Mouse (Mus musculus) lung, postnatal 10 days (tissue): ENCODE measurements around the gene Ctbp1.

Source experiments
- DNase-seq: peaks from one replicate; pipeline ENCODE4 v3.0.0; 2021

The Ctbp1 gene

GRCm38 (mm10) chr5:33274953-33275454 is at the start of gene Ctbp1:
Gene Ctbp1 (minus strand): TSS chr5:33274994.
- DNase-seq, result peak; percentile 95

GRCm38 (mm10) chr5:33324491-33324890 is 49.7 kb upstream of the Ctbp1 start:
- no peak for DNase-seq

- DNase-seq, result no peak
These were observed 37.4 kb upstream of the Ctbp1 start for GRCm38 (mm10) chr5:33312192-33312591.

- no peak for DNase-seq
These were observed 36.1 kb upstream of the Ctbp1 start for GRCm38 (mm10) chr5:33310704-33311462.

- DNase-seq, result no peak
These were observed 27.0 kb upstream of the Ctbp1 start for GRCm38 (mm10) chr5:33301801-33302200.

GRCm38 (mm10) chr5:33297164-33297563 is 22.4 kb upstream of the Ctbp1 start:
- DNase-seq, result no peak

- DNase-seq, result no peak
These were observed 19.1 kb upstream of the Ctbp1 start for GRCm38 (mm10) chr5:33293796-33294430.

GRCm38 (mm10) chr5:33283951-33284350 is 9.2 kb upstream of the Ctbp1 start:
- no peak for DNase-seq

GRCm38 (mm10) chr5:33281428-33281827 is 6.6 kb upstream of the Ctbp1 start:
- DNase-seq, result no peak

- peak; percentile 21 for DNase-seq
These were observed 4.2 kb upstream of the Ctbp1 start for GRCm38 (mm10) chr5:33278950-33279349.

- DNase-seq, result no peak
These were observed 2.5 kb upstream of the Ctbp1 start for GRCm38 (mm10) chr5:33277286-33277685.

GRCm38 (mm10) chr5:33275754-33276153 is 960 bp upstream of the Ctbp1 start:
- no peak for DNase-seq

GRCm38 (mm10) chr5:33274085-33274952 is 475 bp downstream of the Ctbp1 start:
- DNase-seq, result peak; percentile 91

- DNase-seq, result no peak
These were observed 1.1 kb downstream of the Ctbp1 start for GRCm38 (mm10) chr5:33273777-33274084.

- DNase-seq, result peak; percentile 14
These were observed 1.7 kb downstream of the Ctbp1 start for GRCm38 (mm10) chr5:33272845-33273776.

- DNase-seq, result no peak
These were observed 2.6 kb downstream of the Ctbp1 start for GRCm38 (mm10) chr5:33272146-33272545.

GRCm38 (mm10) chr5:33270568-33270967 is 4.2 kb downstream of the Ctbp1 start:
- peak; percentile 90 for DNase-seq

- DNase-seq, result no peak
These were observed 20.4 kb downstream of the Ctbp1 start for GRCm38 (mm10) chr5:33254416-33254815.

GRCm38 (mm10) chr5:33248186-33248585 is 26.6 kb downstream of the Ctbp1 start:
- no peak for DNase-seq

- peak; percentile 67 for DNase-seq
These were observed 27.4 kb downstream of the Ctbp1 start for GRCm38 (mm10) chr5:33247387-33247786.

GRCm38 (mm10) chr5:33245701-33246100 is 29.1 kb downstream of the Ctbp1 start:
- peak; percentile 84 for DNase-seq

GRCm38 (mm10) chr5:33244377-33244920 is 30.3 kb downstream of the Ctbp1 start:
- DNase-seq, result peak; percentile 38
